Mouse (Mus musculus): ENCODE measurements around the gene Gm5294. TPM values are rescaled to one million over a fixed set of nuclear protein-coding genes. Genes with fewer than 3 reads are reported as not detected.

Gm5294 gene
- polyA plus RNA-seq, 1 experiment from 2014 or later: not detected

DNA sequence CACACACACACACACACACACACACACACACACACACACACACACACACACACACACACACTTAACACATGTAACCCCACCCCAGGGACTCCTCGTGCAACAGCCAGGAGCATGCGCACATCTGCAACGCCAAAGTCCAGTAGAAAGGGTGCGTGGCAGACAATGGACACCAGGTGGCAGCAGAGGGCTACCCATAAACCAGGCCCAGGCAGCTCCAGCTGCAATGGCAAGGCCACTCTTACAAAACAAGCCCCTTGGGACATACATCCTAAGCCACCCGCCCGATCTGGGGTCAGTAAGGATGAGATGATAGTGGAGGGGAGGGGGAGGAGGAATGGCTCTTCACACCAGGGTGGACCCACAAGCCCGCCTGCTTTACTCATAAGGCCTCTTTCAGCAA is 28.2 kb downstream of the Gm5294 start:
- peak; percentile 76 for ATAC-seq (ENCODE audit: insufficient read depth)
- H3K4me2 ChIP-seq: no peak overlapping the region
- 5% methylated on average over 7 of the region's 7 CpGs for WGBS

DNA sequence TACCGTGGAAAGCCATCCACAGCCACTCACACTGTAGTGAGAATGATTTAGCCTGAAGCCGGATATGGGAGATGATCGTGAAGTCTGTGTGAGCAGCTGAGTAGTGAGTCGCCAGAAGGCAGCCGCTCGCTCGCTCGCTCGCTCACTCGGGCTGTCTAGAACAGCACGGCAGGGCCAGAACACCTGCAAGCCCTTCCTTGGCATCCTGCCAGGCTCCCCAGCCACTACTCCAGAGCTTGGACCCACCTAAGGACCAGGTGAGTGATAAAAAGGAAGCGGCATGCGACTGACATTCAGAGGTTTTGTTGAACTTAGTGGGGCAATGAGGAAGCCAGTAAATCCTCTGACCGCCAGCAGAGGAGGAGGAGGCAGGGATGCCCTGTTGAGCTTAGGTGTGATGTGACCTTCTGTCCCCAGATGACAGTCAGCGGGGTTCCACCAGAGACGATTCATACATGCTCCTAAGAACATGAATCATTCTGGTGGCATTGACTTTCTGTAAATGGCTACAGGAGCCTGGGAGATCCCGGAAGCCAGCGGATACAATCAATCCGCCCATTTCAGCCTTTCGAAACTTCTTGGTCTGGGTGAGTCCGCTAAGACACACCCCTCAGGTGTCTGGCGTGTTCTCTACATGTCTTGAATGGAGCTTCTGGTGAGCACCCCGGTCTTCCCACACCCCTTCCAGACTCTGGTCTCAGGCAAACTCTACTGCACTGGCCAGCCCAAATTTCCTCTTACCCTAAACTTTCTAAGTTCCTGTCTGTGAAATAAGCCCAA is 30.0 kb downstream of the Gm5294 start:
- H3K4me2 ChIP-seq: no peak overlapping the region
- no peak for TF ChIP-seq CTCF (IDR thresholded peaks at IDR 0.05; ENCODE audit: low read depth)
- H3K36me3 ChIP-seq (ENCODE audit: insufficient read depth): no peaks in the 10 kb centered on the region
- H3K4me3 ChIP-seq (ENCODE audit: low read depth, low read length): no peak overlapping the region
- no peaks in the 10 kb centered on the region for H3K4me1 ChIP-seq (ENCODE audit: insufficient read depth)
- H3K9me3 ChIP-seq (ENCODE audit: low read depth, low read length): no peaks in the 10 kb centered on the region
- no peaks in the 10 kb centered on the region for H3K27me3 ChIP-seq (ENCODE audit: insufficient read depth, low read length)
- DNase-seq (peak; percentile 35), ATAC-seq (ENCODE audit: insufficient read depth) (no peak)
- H3K9ac ChIP-seq: no peak overlapping the region
- H3K27ac ChIP-seq (ENCODE audit: low read depth): no peak overlapping the region
- WGBS: 53% methylated on average over 23 of the region's 23 CpGs

More for the DNA sequence above, 28.2 kb downstream of the Gm5294 start:
- peak; percentile 99 for TF ChIP-seq CTCF (IDR thresholded peaks at IDR 0.05; ENCODE audit: low read depth)
- no peaks in the 10 kb centered on the region for H3K27me3 ChIP-seq (ENCODE audit: insufficient read depth, low read length)
- no peak overlapping the region for H3K9ac ChIP-seq
- no peak overlapping the region for H3K4me3 ChIP-seq (ENCODE audit: low read depth, low read length)
- H3K27ac ChIP-seq (ENCODE audit: low read depth): no peak overlapping the region
- no peaks in the 10 kb centered on the region for H3K36me3 ChIP-seq (ENCODE audit: insufficient read depth)
- no peaks in the 10 kb centered on the region for H3K9me3 ChIP-seq (ENCODE audit: low read depth, low read length)
- no peaks in the 10 kb centered on the region for H3K4me1 ChIP-seq (ENCODE audit: insufficient read depth)
- peak; percentile 95 for DNase-seq

DNA sequence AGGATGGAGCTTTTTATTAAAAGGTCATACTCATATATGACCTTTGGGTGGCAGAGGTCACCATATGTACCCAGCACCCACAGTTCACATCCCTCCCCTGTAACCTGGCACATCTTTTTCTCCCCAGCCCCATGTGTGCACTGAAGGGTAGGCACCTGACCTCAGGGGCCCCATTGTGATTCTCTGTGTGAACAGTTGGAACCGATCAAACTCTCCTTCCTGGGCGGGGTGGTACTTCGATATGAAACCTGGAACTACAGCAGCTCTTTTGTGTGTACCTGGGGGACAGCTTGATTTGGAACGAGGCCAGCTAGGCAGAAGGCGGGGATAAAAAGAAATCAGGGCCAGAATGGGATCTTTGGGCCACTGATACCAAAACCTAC is 30.6 kb downstream of the Gm5294 start:
- Histone ChIP-seq H3K4me1 (ENCODE audit: insufficient read depth) (no peaks in the 10 kb centered on the region), H3K4me2 (no peak overlapping the region), H3K27me3 (ENCODE audit: insufficient read depth, low read length) (no peaks in the 10 kb centered on the region), H3K9me3 (ENCODE audit: low read depth, low read length) (no peaks in the 10 kb centered on the region), H3K9ac (no peak overlapping the region), H3K4me3 (ENCODE audit: low read depth, low read length) (no peak overlapping the region), H3K27ac (ENCODE audit: low read depth) (no peak overlapping the region), H3K36me3 (ENCODE audit: insufficient read depth) (no peaks in the 10 kb centered on the region)
- 68% methylated on average over 5 of the region's 5 CpGs for WGBS
- TF ChIP-seq CTCF (IDR thresholded peaks at IDR 0.05; ENCODE audit: low read depth): no peak
- ATAC-seq (ENCODE audit: insufficient read depth): no peak
- DNase-seq: no peak

DNA sequence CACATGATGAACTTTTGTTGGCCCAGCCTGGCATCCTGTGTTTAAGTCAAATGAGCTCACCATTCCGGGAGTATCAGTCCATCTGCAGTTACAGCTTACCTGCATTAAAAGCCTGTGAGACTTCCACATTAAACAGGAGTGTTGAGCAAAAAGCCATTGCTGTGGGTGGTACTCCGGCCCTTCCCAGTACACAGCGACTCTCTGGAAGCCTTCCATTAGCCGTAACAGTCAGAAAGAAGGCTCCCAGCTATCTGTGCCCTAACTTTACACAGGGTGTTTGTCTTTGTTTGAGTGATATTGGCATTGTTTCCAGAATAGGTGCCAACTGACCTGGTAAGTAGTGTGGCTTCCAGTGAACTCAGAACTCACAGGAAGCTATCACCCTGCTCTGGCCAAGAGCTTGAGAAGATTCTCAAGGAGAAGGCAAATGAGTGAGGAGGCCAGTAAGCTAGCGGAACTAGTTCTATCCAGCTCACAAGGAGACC is 31.5 kb downstream of the Gm5294 start:
- Histone ChIP-seq H3K27ac (ENCODE audit: low read depth) (no peak overlapping the region), H3K9me3 (ENCODE audit: low read depth, low read length) (no peaks in the 10 kb centered on the region), H3K4me1 (ENCODE audit: insufficient read depth) (no peaks in the 10 kb centered on the region), H3K36me3 (ENCODE audit: insufficient read depth) (no peaks in the 10 kb centered on the region), H3K4me3 (ENCODE audit: low read depth, low read length) (no peak overlapping the region), H3K9ac (no peak overlapping the region), H3K27me3 (ENCODE audit: insufficient read depth, low read length) (no peaks in the 10 kb centered on the region), H3K4me2 (no peak overlapping the region)
- 82% methylated on average over 5 of the region's 5 CpGs for WGBS
- ATAC-seq (ENCODE audit: insufficient read depth) (no peak), DNase-seq (no peak)
- TF ChIP-seq CTCF (IDR thresholded peaks at IDR 0.05; ENCODE audit: low read depth): no peak

DNA sequence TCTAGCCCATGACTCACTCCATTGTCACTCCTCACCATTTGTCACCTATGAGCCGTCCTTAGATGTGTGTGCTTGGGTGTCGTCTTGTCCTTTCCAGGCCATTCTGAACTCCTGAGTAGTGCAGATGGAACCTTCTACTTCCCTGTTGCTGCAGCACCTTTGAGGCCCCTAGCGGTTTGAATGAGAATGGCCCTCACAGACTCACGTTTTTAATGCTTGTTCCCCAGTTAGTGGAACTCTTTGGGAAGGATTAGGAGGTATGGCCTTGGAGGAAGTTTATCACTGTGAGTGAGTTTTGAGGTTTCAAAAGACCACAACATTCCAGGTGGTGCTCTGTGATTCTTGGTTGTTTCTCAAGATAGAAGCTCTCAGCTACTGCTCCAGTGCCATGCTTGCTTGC is 32.3 kb downstream of the Gm5294 start:
- WGBS: 53% methylated on average over 4 of the region's 4 CpGs
- DNase-seq (no peak), ATAC-seq (ENCODE audit: insufficient read depth) (no peak)
- TF ChIP-seq CTCF (IDR thresholded peaks at IDR 0.05; ENCODE audit: low read depth): no peak
- Histone ChIP-seq H3K27ac (ENCODE audit: low read depth) (no peak overlapping the region), H3K4me3 (ENCODE audit: low read depth, low read length) (no peak overlapping the region), H3K4me1 (ENCODE audit: insufficient read depth) (no peaks in the 10 kb centered on the region), H3K4me2 (no peak overlapping the region), H3K36me3 (ENCODE audit: insufficient read depth) (no peaks in the 10 kb centered on the region), H3K27me3 (ENCODE audit: insufficient read depth, low read length) (no peaks in the 10 kb centered on the region), H3K9me3 (ENCODE audit: low read depth, low read length) (no peaks in the 10 kb centered on the region), H3K9ac (no peak overlapping the region)

DNA sequence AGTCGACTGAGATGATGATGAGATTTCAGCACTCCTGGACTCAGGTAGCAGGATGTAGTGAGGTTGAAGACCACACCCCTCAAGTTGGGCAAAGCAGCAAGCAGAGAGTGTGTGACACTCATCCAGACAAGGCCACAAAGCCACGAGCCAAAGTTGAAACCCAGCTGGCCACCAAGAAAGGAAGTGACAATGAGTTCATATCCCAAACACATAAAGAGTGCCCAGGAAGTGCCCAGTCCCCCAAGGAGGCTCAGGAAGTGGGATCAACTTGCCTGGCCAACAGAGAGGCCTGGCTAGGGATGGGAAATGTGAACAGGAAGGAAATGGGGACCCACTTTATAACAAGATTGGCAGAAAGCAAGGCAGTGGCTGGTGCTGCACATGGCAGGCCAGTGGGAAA is 33.5 kb downstream of the Gm5294 start:
- WGBS: 58% methylated on average over 2 of the region's 2 CpGs
- Histone ChIP-seq H3K27ac (ENCODE audit: low read depth) (no peak overlapping the region), H3K4me3 (ENCODE audit: low read depth, low read length) (no peak overlapping the region), H3K4me2 (no peak overlapping the region), H3K9me3 (ENCODE audit: low read depth, low read length) (no peaks in the 10 kb centered on the region), H3K9ac (no peak overlapping the region), H3K27me3 (ENCODE audit: insufficient read depth, low read length) (no peaks in the 10 kb centered on the region), H3K36me3 (ENCODE audit: insufficient read depth) (no peaks in the 10 kb centered on the region), H3K4me1 (ENCODE audit: insufficient read depth) (no peaks in the 10 kb centered on the region)
- no peak for DNase-seq
- no peak for ATAC-seq (ENCODE audit: insufficient read depth)
- no peak for TF ChIP-seq CTCF (IDR thresholded peaks at IDR 0.05; ENCODE audit: low read depth)

DNA sequence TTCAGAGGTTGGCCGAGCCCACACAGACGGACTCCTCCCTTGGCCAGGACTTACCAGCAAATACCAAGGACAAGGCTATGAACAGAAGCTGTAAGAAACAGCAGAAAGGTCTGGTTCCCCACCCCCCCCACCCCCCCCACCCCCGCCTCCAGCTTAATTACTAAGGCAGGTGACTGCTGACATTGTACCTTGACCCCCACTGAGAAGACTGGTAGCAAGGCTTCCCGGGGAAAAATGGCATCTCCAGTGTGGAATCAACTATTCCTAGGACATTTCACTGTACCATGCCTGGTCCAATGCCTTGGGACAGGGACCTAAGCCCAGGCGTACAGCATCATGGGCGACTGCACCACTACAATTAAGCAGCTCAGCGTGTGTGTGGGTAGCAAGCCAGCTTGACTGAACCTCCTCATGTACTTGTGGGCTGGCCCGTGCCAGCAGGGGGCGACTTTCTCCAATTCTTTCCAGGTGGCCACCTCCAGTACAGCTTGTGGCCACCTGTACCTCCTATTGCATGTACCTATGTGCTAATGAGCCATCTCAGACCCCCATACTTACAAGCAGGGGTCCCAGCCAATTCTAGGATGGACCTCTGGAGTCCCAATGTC is 37.2 kb downstream of the Gm5294 start:
- Histone ChIP-seq H3K9me3 (ENCODE audit: low read depth, low read length) (no peaks in the 10 kb centered on the region), H3K27me3 (ENCODE audit: insufficient read depth, low read length) (no peaks in the 10 kb centered on the region), H3K27ac (ENCODE audit: low read depth) (no peak overlapping the region), H3K4me3 (ENCODE audit: low read depth, low read length) (no peak overlapping the region), H3K36me3 (ENCODE audit: insufficient read depth) (no peaks in the 10 kb centered on the region), H3K4me2 (no peak overlapping the region), H3K9ac (no peak overlapping the region), H3K4me1 (ENCODE audit: insufficient read depth) (no peaks in the 10 kb centered on the region)
- peak; percentile 76 for ATAC-seq (ENCODE audit: insufficient read depth)
- TF ChIP-seq CTCF (IDR thresholded peaks at IDR 0.05; ENCODE audit: low read depth): peak; percentile 91
- DNase-seq: peak; percentile 89
- 36% methylated on average over 9 of the region's 9 CpGs for WGBS

Data from lung, embryonic 14.5 days (tissue).